Mouse (Mus musculus): ENCODE measurements around the gene Rsph9.

DNA sequence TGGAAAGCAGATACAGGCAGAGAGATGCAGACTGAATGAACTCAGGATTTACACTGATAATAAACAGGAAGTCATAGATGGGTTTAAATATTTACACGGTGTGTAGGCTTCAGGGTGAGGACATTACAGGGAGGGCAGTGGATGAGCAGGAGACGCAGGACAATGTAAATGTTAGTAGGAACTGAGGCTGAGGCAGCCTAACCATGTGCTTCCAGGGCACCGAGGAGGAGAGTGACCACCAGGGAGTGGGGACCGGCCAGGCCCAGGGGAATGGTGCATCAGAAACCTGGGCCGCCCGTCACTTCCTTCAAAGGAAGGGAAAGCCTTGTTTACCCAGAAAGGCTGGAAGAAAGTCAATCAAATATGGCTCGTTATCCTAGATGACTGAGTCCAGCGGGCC, 45.5 kb downstream of the Rsph9 start:
- TF ChIP-seq CTCF (IDR thresholded peaks at IDR 0.05; ENCODE audit: borderline replicate concordance, control insufficient read depth, extremely low read depth, insufficient read depth, low read length, poor library complexity) (no peak), POLR2A (IDR thresholded peaks at IDR 0.05; ENCODE audit: control insufficient read depth, extremely low read depth, insufficient read depth, low read length, poor library complexity) (no peak)

Measured in thymus, adult 2 months (tissue).